Mouse (Mus musculus) spleen, adult 2 months (tissue): ENCODE results near the gene Rufy2.

Experiments used
- CTCF ChIP-seq: fragments of 200-500 bp; IDR thresholded peaks from 2 replicates; pipeline ENCODE4 v1.5.1; 2011; ENCODE audit warnings: mild to moderate bottlenecking, inconsistent platforms; ENCODE audit not compliant: insufficient read depth, insufficient read length, insufficient replicate concordance; ENCODE audit errors: extremely low read depth
- POLR2A ChIP-seq: fragments of 200-500 bp; IDR thresholded peaks from 2 replicates; pipeline ENCODE4 v1.6.1; 2011; ENCODE audit warnings: low read depth, low read length, inconsistent platforms

- peak; percentile 36; the same call in 1 of the 2 replicates for TF ChIP-seq CTCF
- no peak for TF ChIP-seq POLR2A
Observed at GRCm38 (mm10) chr10:62987341-62987740, 7.3 kb downstream of the Rufy2 start.
